ENCODE assay signal across 10 mouse cellular contexts in the genomic region with DNA sequence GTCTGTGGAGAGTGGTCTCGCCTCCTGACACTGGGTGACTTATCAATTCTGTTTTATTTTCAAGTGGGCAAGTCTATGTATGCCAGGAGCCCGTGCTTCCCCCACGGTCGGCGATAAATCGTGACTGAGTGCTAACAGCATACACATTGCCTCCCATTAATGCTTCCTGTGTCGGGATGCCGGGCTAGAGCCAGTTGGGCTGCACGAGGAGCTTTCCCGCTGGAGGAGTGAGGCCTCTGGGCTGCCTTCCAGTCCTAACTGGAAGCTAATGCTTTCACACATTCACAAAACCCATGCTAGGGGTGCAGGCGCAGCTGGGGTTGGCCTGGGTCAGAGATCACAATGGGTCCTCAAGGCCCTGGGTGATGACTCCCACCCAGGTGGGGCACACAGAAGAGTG.
A peak's percentile ranks its signal among the peaks of the same experiment; 100 is the strongest.
DNase-seq lines count a peak whose midpoint lies in the region; ATAC-seq and TF ChIP-seq lines count a peak whose summit lies in the region.
"Had no signal": no experiment of that assay in that cellular context is flagged by ENCODE, and none has a peak within 500 bp of the region (broad histone marks: within the 10 kb centered on the region; RNA-seq: fewer than 3 reads in every experiment).

No protein-coding gene starts in this region.

- peak overlapping the region; percentile 15; the same call in 1 of the 2 replicates for H3K27ac ChIP-seq in stomach, embryonic 14.5 days (ENCODE audit: low read length)
- H3K27ac ChIP-seq in stomach, postnatal 0 days (replicated peaks) = no peak overlapping the region
- H3K27ac ChIP-seq in heart, embryonic 14.5 days (replicated peaks in 1 of 2; ENCODE audit: control insufficient read depth in 1 of 2, insufficient read depth in 1 of 2, low read depth in 2 of 2, low read length in 2 of 2) = peak overlapping the region; percentile 25 to 68; a peak in 3 of 4 replicates
- H3K27ac ChIP-seq: neural tube, embryonic 12.5 days had no signal

- no peak overlapping the region for H3K9ac ChIP-seq in stomach, embryonic 14.5 days (replicated peaks; ENCODE audit: low read depth, low read length)
- no peak overlapping the region for H3K9ac ChIP-seq in stomach, postnatal 0 days (ENCODE audit: low read length)
- H3K9ac ChIP-seq in heart, embryonic 14.5 days (ENCODE audit: low read length) = 0 out of 2 replicates have a peak overlapping the region, but pooled peaks have one; percentile 30
- H3K9ac ChIP-seq: neural tube, embryonic 12.5 days had no signal

- H3K36me3 ChIP-seq in stomach, embryonic 14.5 days (ENCODE audit: control insufficient read depth, insufficient read depth, low read length) = no peaks in the 10 kb centered on the region
- H3K36me3 ChIP-seq in stomach, postnatal 0 days (ENCODE audit: control insufficient read depth, insufficient read depth, low read length) = no peaks in the 10 kb centered on the region
- H3K36me3 ChIP-seq in heart, embryonic 14.5 days (ENCODE audit: control insufficient read depth, insufficient read depth, low read length) = no peaks in the 10 kb centered on the region
- H3K36me3 ChIP-seq: neural tube, embryonic 12.5 days had no signal

- H3K4me3 ChIP-seq in stomach, embryonic 14.5 days (ENCODE audit: low read depth, low read length) = no peak overlapping the region
- no peak overlapping the region for H3K4me3 ChIP-seq in stomach, postnatal 0 days (ENCODE audit: low read depth, low read length)
- H3K4me3 ChIP-seq in heart, embryonic 14.5 days (ENCODE audit: control insufficient read depth in 1 of 2, insufficient read depth in 1 of 2, low read depth in 1 of 2, low read length in 2 of 2) = no peak overlapping the region
- H3K4me3 ChIP-seq: neural tube, embryonic 12.5 days had no signal

- H3K27me3 ChIP-seq in stomach, embryonic 14.5 days (ENCODE audit: control insufficient read depth, insufficient read depth, low read length) = no peaks in the 10 kb centered on the region
- no peaks in the 10 kb centered on the region for H3K27me3 ChIP-seq in stomach, postnatal 0 days (ENCODE audit: control insufficient read depth, insufficient read depth, low read length)
- peaks cover 4% of the 10 kb centered on the region for H3K27me3 ChIP-seq in heart, embryonic 14.5 days (ENCODE audit: control insufficient read depth, insufficient read depth, low read length)

- no peak for DNase-seq in stomach, postnatal 0 days (ENCODE audit: low spot score)
- DNase-seq in fibroblast of lung, adult 2 months (ENCODE audit: low read depth) = peak; percentile 63
- DNase-seq in lung, postnatal 25 days (ENCODE audit: low spot score) = no peak
- no peak for DNase-seq in lung, adult 18-20 months
- DNase-seq in retina, embryonic 14.5 days (ENCODE audit: low spot score) = no peak
- DNase-seq: kidney, adult 9 months; thymus, postnatal 36 days had no signal

- H3K9me3 ChIP-seq in stomach, embryonic 14.5 days (ENCODE audit: control insufficient read depth, low read depth, low read length) = no peaks in the 10 kb centered on the region
- no peaks in the 10 kb centered on the region for H3K9me3 ChIP-seq in stomach, postnatal 0 days (ENCODE audit: control insufficient read depth, low read length)
- no peaks in the 10 kb centered on the region for H3K9me3 ChIP-seq in heart, embryonic 14.5 days (ENCODE audit: control insufficient read depth, low read length)
- H3K9me3 ChIP-seq: neural tube, embryonic 12.5 days had no signal

- H3K4me2 ChIP-seq in stomach, embryonic 14.5 days (replicated peaks; ENCODE audit: low read depth, low read length) = no peak overlapping the region
- H3K4me2 ChIP-seq in stomach, postnatal 0 days (replicated peaks; ENCODE audit: low read depth) = no peak overlapping the region
- H3K4me2 ChIP-seq in heart, embryonic 14.5 days (ENCODE audit: low read length) = 0 out of 2 replicates have a peak overlapping the region, but pooled peaks have one; percentile 15
- H3K4me2 ChIP-seq: neural tube, embryonic 12.5 days had no signal

- peaks cover 8% of the 10 kb centered on the region; the same call in 1 of the 2 replicates for H3K4me1 ChIP-seq in stomach, embryonic 14.5 days (ENCODE audit: control insufficient read depth, insufficient read depth, low read length)
- H3K4me1 ChIP-seq in stomach, postnatal 0 days (replicated peaks; ENCODE audit: control insufficient read depth, insufficient read depth) = peaks cover 2% of the 10 kb centered on the region; the same call in 1 of the 2 replicates
- H3K4me1 ChIP-seq in heart, embryonic 14.5 days (ENCODE audit: control insufficient read depth in 2 of 2, insufficient read depth in 2 of 2, low read length in 2 of 2) = peaks cover 35 to 52% of the 10 kb centered on the region in 2 experiments

- no peak for TF ChIP-seq EP300 in stomach, postnatal 0 days (optimal IDR thresholded peaks at IDR 0.05)

- 0 out of 2 replicates have a peak, but pooled peaks have one; percentile 30 for ATAC-seq in stomach, embryonic 14.5 days (ENCODE audit: insufficient number of reproducible peaks, insufficient read depth, low FRiP score, low read depth)
- no peak; the same call in 1 of the 2 replicates for ATAC-seq in stomach, postnatal 0 days (ENCODE audit: low FRiP score, low TSS enrichment)
- 0 out of 2 replicates have a peak, but pooled peaks have one; percentile 17 for ATAC-seq in heart, embryonic 14.5 days (ENCODE audit: insufficient number of reproducible peaks, insufficient read depth, low FRiP score, low read depth)

- TF ChIP-seq CTCF in stomach, postnatal 0 days (IDR thresholded peaks at IDR 0.05; ENCODE audit: low read depth) = no peak

- WGBS in stomach, embryonic 14.5 days = 35% methylated on average over 11 of the region's 11 CpGs
- 34% methylated on average over 11 of the region's 11 CpGs for WGBS in stomach, postnatal 0 days
- WGBS in heart, embryonic 14.5 days = 15% methylated on average over 11 of the region's 11 CpGs
